Mouse (Mus musculus) right cerebral cortex, postnatal 4 days (tissue): ENCODE measurements at regions not wholly inside any gene's neighbourhood (a gene's known extent, or its start where the extent isn't known, plus 50 kb on each side); places are given as distances from the start of the nearest gene placed in this dataset.

Experiments
- DNase-seq: peaks from one replicate; pipeline ENCODE4 v3.0.0-alpha.2; 2022

- no peak for DNase-seq
Observed at GRCm38 (mm10) chr1:77933095-77933766, 263.7 kb downstream of the Pax3 start.

DNA sequence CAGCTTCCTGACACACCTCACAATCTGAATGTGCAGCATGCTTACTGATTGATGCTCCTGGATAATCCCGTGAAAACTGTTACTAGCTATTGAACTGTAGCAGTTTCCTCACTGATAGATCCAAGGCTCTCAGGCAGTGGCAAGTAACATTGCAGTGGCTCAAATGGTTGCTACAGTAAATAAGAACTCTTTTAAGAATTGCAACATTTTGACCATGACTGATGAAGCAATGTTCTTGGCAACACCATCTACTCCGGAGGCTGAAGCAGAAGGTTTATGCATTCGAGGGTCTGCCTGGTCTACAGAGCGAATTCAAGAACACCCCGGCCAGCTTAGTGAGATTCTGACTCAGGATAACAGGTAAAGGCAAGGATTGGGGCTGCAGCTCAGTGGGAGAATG, 264.7 kb downstream of the Pax3 start:
- DNase-seq, result no peak

GRCm38 (mm10) chr1:77930661-77931060, 266.3 kb downstream of the Pax3 start:
- DNase-seq, result peak; percentile 41

GRCm38 (mm10) chr1:77929552-77929951, 267.4 kb downstream of the Pax3 start:
- DNase-seq, result no peak

DNA sequence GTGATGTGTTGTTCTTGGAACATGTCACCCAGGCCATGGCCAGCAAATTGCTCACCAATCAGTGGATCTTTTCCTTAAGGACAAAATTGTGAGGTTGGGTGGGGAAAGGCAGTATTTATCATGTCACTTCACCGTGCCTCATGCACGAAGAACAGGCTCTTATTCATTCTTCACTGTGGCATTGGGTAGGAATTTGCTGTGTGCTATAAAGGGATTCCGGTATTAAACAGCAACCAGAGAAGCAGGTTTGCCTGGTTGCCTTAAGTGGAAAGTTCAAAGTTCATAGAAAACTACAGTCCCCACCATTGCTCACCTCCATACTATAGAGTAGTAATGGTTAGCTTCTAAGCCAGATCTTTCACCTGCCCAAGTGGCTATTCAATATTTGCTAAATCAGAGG, 270.8 kb downstream of the Pax3 start:
- no peak for DNase-seq

DNA sequence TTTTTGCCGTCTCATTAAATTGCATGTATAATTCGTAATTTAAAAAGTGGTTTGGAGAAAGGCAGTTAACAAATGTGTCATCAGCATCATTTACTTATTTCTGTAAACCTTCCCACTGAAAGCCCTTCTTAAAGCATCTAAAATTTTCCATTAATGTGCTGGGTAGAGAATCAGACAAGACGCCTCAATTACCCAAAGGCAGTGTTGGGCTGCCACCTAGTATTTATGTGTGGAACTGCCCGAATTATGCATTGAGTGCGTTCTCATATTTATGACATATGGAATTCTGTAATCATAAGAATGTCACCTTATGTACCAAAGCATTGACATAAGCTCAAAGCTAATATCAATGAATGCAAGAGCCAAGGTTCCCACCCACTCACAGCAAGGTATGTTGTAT, 300.7 kb downstream of the Pax3 start:
- DNase-seq, result peak; percentile 21

GRCm38 (mm10) chr1:77879026-77879425, 317.9 kb downstream of the Pax3 start:
- no peak for DNase-seq

DNA sequence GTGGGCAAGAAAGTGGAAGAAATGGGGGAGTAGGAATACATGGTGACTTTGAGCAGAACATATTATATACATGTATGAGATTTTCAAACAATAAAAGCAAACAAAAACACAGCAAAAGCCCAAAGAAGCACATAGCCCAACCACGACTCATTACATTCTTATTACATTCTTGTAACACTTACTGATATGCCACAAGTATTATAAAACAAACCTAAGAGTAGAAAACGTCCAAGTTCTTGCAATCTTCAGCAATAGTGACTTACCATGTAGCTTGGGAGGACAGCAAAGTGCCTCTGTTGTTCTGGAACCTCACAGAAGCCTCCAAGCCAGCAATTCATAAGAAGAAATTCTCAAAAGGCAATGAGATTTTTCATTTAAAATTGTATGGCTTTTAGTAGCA, 326.8 kb downstream of the Pax3 start:
- no peak for DNase-seq

DNA sequence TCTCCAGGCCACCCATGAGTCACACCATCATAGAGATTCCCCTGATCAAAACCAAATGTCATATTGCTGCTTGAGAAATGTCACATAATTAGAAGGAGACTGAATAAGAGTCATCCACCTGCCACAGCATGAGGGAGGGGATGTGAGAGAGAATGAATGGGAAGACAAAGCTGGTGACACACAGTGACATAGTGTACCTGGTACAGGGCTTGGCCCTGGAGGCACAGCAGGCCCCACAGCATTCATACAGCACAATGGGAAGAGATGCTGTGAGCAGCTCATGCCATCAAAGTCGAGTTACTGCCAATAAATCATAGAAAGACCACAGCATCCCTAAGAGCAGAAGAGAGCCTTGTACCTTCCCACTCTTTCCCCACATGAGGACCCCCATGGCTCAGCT, 327.8 kb downstream of the Pax3 start:
- no peak for DNase-seq

GRCm38 (mm10) chr1:77859931-77860330, 337.0 kb downstream of the Pax3 start:
- no peak for DNase-seq

- DNase-seq, result no peak
Observed at GRCm38 (mm10) chr1:77854366-77854765, 339.5 kb upstream of the Epha4 start.

- DNase-seq, result no peak
Observed at GRCm38 (mm10) chr1:77847766-77848615, 333.1 kb upstream of the Epha4 start.

- no peak for DNase-seq
Observed at GRCm38 (mm10) chr1:77846039-77846727, 331.3 kb upstream of the Epha4 start.

DNA sequence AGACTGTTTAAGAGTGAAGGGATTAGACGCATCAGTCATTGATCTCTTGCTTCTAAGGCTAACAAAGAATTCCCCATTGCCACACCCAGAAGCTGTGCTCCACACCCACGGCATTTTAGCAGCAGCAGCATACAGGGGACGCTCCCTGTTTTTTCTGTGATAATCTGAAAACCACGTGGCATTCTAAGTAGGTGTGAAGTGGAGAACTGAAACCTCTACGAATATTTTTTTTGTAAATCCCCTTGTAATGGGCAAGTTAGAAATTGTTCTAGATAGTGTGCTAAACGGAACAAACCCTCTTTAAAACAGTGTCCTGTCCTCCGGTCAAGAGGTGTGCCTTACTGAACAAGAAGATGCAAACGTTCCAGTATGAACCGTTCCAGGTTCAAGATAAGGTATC, 325.8 kb upstream of the Epha4 start:
- no peak for DNase-seq

GRCm38 (mm10) chr1:77832174-77832573, 317.3 kb upstream of the Epha4 start:
- DNase-seq, result no peak

GRCm38 (mm10) chr1:77824716-77825387, 310.0 kb upstream of the Epha4 start:
- DNase-seq, result peak; percentile 3

DNA sequence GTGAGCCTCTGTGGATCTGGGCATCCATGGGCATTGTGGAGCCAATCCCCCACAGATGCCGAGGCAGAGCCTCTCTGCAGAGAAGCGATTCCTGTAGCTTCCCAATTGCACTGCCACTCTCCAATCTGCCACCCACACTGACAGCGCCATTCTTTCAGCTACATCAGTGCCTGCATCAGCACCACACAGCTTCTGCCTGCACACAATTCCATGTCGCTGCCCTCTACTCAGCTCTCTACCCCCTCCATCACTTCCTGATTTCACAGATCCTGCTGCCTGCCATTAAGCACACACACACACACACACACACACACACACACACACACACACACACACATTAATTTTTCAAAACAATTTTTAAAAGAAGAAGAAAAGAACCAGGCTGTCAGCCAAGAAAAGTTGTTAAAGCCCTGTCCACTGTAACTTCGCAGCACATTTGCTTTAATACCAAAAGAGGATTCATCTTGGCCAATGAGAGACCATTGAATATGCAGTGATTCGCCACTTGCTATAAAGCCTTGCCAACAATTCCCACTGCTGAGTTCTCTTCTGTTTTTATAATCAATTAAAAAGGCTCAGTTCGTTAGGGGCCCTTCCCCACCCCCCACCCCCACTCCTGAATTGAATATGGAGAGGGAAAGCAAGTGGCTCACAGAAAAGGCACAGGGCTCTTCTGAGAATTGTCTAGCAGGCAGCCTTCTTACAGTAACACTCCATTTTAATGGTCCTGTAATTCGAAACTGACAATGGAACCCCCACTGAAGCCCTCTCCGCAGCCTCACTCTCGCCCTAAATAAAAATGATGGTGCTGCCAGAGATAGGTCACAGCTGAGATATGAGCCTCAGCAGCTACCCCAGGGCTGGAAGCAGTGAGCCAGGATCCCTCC, 309.2 kb upstream of the Epha4 start:
- peak; percentile 17 for DNase-seq

- no peak for DNase-seq
Observed at GRCm38 (mm10) chr1:77820101-77820500, 305.2 kb upstream of the Epha4 start.

DNA sequence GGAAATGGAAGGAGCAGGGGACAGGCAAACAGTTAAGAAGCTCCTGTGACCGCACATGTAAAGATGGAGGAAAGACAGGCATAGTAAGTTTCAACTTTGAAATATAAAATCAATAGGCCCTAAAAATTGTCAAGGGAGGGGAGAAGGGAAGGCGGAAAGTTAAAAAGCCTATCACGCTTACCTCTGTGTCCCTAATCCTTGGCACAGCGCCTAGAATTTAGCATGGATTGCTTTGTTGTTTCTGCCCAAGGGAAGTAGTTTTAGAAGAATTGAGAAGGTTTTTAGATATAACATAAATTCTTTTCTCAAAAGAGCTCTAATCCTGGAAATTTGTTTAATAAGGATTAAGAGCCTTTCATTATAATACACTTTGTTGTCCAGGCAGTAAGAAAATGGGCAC, 300.6 kb upstream of the Epha4 start:
- DNase-seq, result no peak

- no peak for DNase-seq
Observed at GRCm38 (mm10) chr1:77811573-77811972, 296.7 kb upstream of the Epha4 start.

DNA sequence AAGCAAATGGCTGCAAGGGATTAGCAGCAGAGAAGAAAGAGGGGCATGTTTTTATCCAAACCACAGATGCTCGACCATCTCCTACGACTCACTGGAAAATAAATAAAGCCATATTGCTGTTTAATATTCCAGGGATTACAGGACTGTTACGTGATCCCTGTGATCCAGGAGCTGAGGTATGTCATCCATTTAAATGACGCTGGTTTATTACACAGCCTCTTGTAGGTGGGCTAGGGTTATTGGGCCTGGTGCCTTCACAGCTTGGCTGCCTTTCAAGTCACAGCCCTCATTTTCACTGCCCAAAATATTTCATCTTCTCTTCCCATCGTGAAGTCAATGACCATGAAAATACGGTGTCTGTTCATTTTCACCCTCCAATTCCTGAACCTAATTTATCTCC, 276.1 kb upstream of the Epha4 start:
- DNase-seq, result no peak

DNA sequence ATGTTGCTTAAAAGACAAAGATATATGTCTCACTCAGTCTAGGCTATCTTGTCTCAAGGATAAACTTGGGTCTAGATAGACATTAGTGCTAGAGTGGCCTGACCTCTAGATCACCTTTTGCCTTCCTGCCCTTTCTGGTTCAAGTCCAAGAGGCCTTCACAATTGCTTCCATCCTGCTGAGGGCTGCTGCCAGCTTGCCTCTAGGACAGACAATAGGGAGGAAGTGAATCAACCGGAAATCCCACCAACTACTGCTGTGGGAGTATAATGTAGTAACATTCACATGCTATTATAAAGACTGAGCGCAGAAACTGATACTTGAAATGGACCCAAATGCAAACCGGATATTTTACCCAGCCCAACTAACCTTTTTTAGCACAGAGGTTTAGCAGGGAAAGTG, 239.4 kb upstream of the Epha4 start:
- DNase-seq, result no peak
